Mouse (Mus musculus) small intestine, adult 10 weeks (tissue): ENCODE results near the gene AU018091. TPM values are rescaled to one million over a fixed set of nuclear protein-coding genes. Genes with fewer than 3 reads are reported as not detected.

Experiments used
- polyA plus RNA-seq: library from polyadenylated mRNA; stranded (reverse); fragments of 350-450 nt; fragmentation: Illumina TruSeq; extraction: RNeasy Lipid Tissue Mini Kit (QIAGEN cat#74804); gene quantifications from one replicate; pipeline ENCODE4 v1.2.3, GENCODE M21; 2014; ENCODE audit warnings: low replicate concordance

The AU018091 gene
- not detected for polyA plus RNA-seq

GRCm38 (mm10) chr7:3168925-3169324 lies at the start of gene AU018091:
Gene AU018091 (minus strand): TSS chr7:3169203.

Other genes with a start within 250 kb of the AU018091 start
- gene Nlrp12, start 80.5 kb upstream of the AU018091 start, polyA plus RNA-seq = 0.04 TPM
- 53.6 TPM for gene Myadm, start 119.9 kb upstream of the AU018091 start, polyA plus RNA-seq
- not detected for gene Prkcg, start 120.0 kb upstream of the AU018091 start, polyA plus RNA-seq
- 0.45 TPM for gene Cacng7, start 163.8 kb upstream of the AU018091 start, polyA plus RNA-seq
- not detected for gene Cacng8, start 221.5 kb upstream of the AU018091 start, polyA plus RNA-seq